Mouse (Mus musculus) heart, postnatal 0 days (tissue): Measurements from ENCODE around the gene Dytn. TPM values are rescaled to one million over a fixed set of nuclear protein-coding genes. Genes with fewer than 3 reads are reported as not detected.

ENCODE experiments used
- ATAC-seq: fragments of 200-750 bp; cut with Nextera tagmentation; 2 replicates; pipeline ENCODE4 v1.8.0; 2017; ENCODE audit warnings: low read depth, moderate number of reproducible peaks, moderate library complexity; ENCODE audit not compliant: insufficient read depth
- DNase-seq: peaks from one replicate; pipeline ENCODE4 v3.0.0-alpha.2; 2016; ENCODE audit warnings: low spot score
- H3K27ac ChIP-seq: fragments of 300-500 bp; sonication (generic); 2 replicates; pipeline ENCODE4 v1.5.1; 2014; ENCODE audit warnings: low read depth, mild to moderate bottlenecking
- H3K27me3 ChIP-seq: fragments of 300-500 bp; sonication (generic); 2 replicates; pipeline ENCODE4 v1.6.1; 2014; ENCODE audit warnings: low read length, mixed read lengths; ENCODE audit not compliant: control insufficient read depth, insufficient read depth
- H3K36me3 ChIP-seq: fragments of 300-500 bp; sonication (generic); replicated peaks from 2 replicates; pipeline ENCODE4 v1.6.1; 2014; ENCODE audit warnings: low read length, mixed read lengths; ENCODE audit not compliant: control insufficient read depth, insufficient read depth
- H3K4me1 ChIP-seq: fragments of 300-500 bp; sonication (generic); 2 replicates; pipeline ENCODE4 v1.6.1; 2014; ENCODE audit warnings: antibody characterized with exemption; ENCODE audit not compliant: control insufficient read depth, insufficient read depth
- H3K4me2 ChIP-seq: fragments of 300-500 bp; sonication (generic); 2 replicates; pipeline ENCODE4 v1.6.1; 2014; ENCODE audit warnings: low read depth, mild to moderate bottlenecking, low read length, moderate library complexity
- H3K4me3 ChIP-seq: fragments of 300-500 bp; sonication (generic); 2 replicates; pipeline ENCODE4 v1.5.1; 2014; ENCODE audit warnings: low read depth, low read length
- H3K9ac ChIP-seq: fragments of 300-500 bp; sonication (generic); replicated peaks from 2 replicates; pipeline ENCODE4 v1.6.1; 2014; ENCODE audit warnings: low read depth, low read length, mixed read lengths
- H3K9me3 ChIP-seq: fragments of 300-500 bp; sonication (generic); replicated peaks from 2 replicates; pipeline ENCODE4 v1.6.1; 2016; ENCODE audit warnings: low read length; ENCODE audit not compliant: control insufficient read depth
- CTCF ChIP-seq: IDR thresholded peaks from 2 replicates; pipeline ENCODE4 v1.5.1; 2016; ENCODE audit warnings: antibody characterized with exemption, control low read depth, low read depth
- EP300 ChIP-seq: IDR thresholded peaks from 2 replicates; pipeline ENCODE4 v1.6.1; 2016; ENCODE audit warnings: antibody characterized with exemption, low read depth
- WGBS: fragments of 180-500 bp; shearing (Covaris S2); extraction: QIAGEN DNeasy Blood & Tissue Kit; methylation state at CpG from one replicate; pipeline ENCODE4 v1.1.7; 2014; 5-methylcytosine and 5-hydroxymethylcytosine counted together
- polyA plus RNA-seq: library from polyadenylated mRNA; unstranded; fragments of >200 nt; fragmentation: Nextera tagmentation; extraction: Ambion mirVana; gene quantifications from 2 replicates; pipeline ENCODE4 v1.2.1, GENCODE M21; 2015
- total RNA-seq: library from RNA; depleted of rRNA; stranded (reverse); fragments of >200 nt; gene quantifications from 2 replicates; pipeline ENCODE4 v1.2.3, GENCODE M21; 2014; ENCODE audit warnings: low replicate concordance

Dytn gene
- total and polyA plus RNA-seq, 2 experiments from 2014 or later = not detected

DNA sequence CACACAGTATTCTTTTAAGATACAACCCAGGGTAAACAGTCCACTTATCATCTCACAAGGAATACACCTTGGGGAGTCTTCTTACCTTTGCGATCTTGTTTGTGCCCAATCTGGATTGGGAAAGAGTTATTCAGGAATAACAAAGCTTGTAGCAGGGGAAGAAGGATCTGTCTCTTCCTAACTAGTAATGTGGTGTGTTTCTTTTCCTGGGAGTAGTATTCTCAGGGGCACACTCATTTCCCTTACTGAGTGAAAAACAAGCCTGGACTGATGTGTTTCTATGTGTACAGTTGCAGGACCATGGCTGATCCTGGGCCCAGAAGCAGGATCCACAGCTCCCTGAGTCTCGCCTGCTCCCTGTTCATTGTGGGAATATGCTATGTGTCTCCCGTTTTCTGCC, 71.1 kb downstream of the Dytn start, which contains the start of gene Gm39653:
Gene Gm39653 (plus strand): TSS at position 301 of the 400 bp plus-strand sequence.
- no peak for DNase-seq
- Histone ChIP-seq H3K27me3 (peaks cover 9% of the 10 kb centered on the region; the same call in 1 of the 2 replicates), H3K27ac (no peak within 1 kb of the TSS), H3K36me3 (no peaks in the 10 kb centered on the region), H3K4me2 (no peak within 1 kb of the TSS), H3K9me3 (no peaks in the 10 kb centered on the region), H3K4me1 (no peaks in the 10 kb centered on the region), H3K9ac (no peak within 1 kb of the TSS), H3K4me3 (no peak within 1 kb of the TSS)
- no peak for ATAC-seq
- WGBS = 71% methylated on average over 3 of the region's 3 CpGs
- TF ChIP-seq CTCF (no peak), EP300 (no peak)

DNA sequence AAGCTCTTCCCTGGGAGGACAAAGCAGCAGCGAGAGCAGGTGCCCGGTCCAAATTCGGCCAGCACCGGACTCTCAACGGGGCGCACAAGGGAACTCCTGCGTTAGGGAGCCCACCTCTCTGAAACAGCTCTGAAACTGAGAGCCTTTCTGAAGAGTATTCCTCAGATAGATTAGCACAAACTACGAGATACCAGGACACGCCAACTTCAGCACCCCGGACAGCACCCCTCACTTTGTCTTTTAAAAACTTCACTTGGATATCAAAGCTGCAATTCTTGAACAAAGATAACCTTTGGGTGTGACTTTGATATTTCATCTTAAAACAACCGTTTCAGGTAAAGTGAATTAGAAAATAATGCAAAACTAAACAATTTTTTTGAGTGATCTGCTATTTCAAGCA, 72.1 kb downstream of the Dytn start:
- TF ChIP-seq EP300 (no peak), CTCF (no peak)
- H3K4me1 ChIP-seq = no peaks in the 10 kb centered on the region
- H3K27me3 ChIP-seq = peaks cover 9% of the 10 kb centered on the region; the same call in 1 of the 2 replicates
- H3K27ac ChIP-seq = no peak overlapping the region
- no peak overlapping the region for H3K4me3 ChIP-seq
- no peak overlapping the region for H3K9ac ChIP-seq
- no peaks in the 10 kb centered on the region for H3K9me3 ChIP-seq
- 1% methylated on average over 11 of the region's 11 CpGs for WGBS
- no peak overlapping the region for H3K4me2 ChIP-seq
- no peaks in the 10 kb centered on the region for H3K36me3 ChIP-seq
- ATAC-seq (no peak), DNase-seq (peak; percentile 15)

DNA sequence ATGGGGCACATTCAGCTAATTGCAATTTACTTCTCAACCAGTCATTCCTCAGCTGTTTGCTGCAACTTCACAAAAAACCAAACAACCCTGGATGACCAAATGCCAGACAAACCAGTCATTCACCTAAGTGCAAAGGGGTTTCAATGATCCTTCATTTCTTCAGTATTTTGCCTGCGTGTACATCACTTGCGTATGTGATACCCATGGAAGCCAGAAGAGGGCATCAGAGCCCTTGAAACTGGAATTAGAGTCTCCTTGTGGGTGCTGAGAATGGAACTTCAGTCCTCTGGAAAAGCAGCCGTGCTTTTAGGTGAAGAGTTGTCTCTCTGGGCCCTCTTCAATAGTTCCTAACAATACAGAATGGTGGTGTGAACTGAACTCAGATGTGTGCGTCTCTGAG, 77.1 kb downstream of the Dytn start:
- peaks cover 9% of the 10 kb centered on the region; the same call in 1 of the 2 replicates for H3K27me3 ChIP-seq
- H3K4me1 ChIP-seq = no peaks in the 10 kb centered on the region
- no peak overlapping the region for H3K27ac ChIP-seq
- H3K9ac ChIP-seq = no peak overlapping the region
- no peaks in the 10 kb centered on the region for H3K36me3 ChIP-seq
- H3K9me3 ChIP-seq = no peaks in the 10 kb centered on the region
- TF ChIP-seq EP300 (no peak), CTCF (no peak)
- DNase-seq (no peak), ATAC-seq (no peak)
- no peak overlapping the region for H3K4me3 ChIP-seq
- WGBS = 88% methylated on average over 4 of the region's 4 CpGs
- no peak overlapping the region for H3K4me2 ChIP-seq

DNA sequence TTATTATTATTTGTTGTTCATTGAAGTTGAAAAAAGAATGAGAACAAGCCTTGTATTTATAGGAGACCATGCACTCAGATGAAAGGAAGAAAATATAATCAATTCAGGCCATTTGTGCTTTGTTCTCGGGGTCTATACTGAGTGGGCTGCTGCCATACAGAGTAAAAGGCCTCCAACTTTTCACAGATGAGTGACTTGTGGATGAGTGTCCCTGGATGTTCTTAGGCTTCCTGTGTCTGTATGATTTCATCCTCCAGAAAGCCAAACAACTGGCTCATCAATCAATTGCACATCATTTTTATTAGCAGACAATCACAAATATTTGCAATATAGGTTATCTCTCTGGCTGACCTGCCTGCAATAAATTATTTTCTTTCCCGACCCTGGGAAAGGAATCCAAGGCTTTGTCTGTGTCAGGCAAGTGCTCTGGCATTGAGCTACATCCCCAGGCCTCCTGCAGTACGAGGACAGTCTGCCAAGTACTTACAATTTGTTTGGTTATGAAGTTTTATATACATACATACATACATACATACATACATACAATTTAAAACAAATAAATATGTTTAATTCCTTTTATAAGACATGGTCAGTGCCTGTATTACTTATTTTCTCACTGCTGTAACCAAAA, 82.7 kb downstream of the Dytn start:
- Histone ChIP-seq H3K9me3 (no peaks in the 10 kb centered on the region), H3K27ac (no peak overlapping the region), H3K4me3 (no peak overlapping the region), H3K9ac (no peak overlapping the region), H3K4me2 (no peak overlapping the region), H3K36me3 (no peaks in the 10 kb centered on the region), H3K27me3 (no peaks in the 10 kb centered on the region), H3K4me1 (no peaks in the 10 kb centered on the region)
- DNase-seq (no peak), ATAC-seq (no peak)
- 35% methylated on average over 3 of the region's 3 CpGs for WGBS
- TF ChIP-seq EP300 (no peak), CTCF (no peak)

DNA sequence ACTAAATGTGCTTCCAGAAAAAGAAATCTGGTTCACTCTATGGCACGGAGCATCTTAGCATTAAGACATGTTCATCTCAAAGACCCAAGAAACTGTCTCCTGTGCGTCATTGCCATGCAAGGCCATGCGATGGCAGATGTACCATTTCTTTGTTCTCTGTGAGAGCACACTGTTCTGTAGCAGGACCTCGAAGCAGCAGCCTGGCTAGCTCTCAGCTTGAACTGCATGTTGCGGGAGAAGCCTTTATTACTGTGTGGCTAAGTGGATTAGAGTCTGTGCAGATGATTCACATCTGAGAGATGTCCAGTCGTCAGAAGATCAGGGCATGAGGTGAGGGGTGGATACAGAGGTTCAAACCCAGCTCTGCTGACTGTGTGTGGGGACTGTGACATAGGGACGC, 99.9 kb downstream of the Dytn start:
- no peaks in the 10 kb centered on the region for H3K36me3 ChIP-seq
- ATAC-seq = no peak
- no peaks in the 10 kb centered on the region for H3K4me1 ChIP-seq
- H3K27ac ChIP-seq = no peak overlapping the region
- no peaks in the 10 kb centered on the region for H3K27me3 ChIP-seq
- no peak for TF ChIP-seq CTCF
- TF ChIP-seq EP300 = no peak
- no peak overlapping the region for H3K4me2 ChIP-seq
- H3K9me3 ChIP-seq = no peaks in the 10 kb centered on the region
- WGBS = 75% methylated on average over 7 of the region's 7 CpGs
- H3K9ac ChIP-seq = no peak overlapping the region
- DNase-seq = no peak
- H3K4me3 ChIP-seq = no peak overlapping the region

DNA sequence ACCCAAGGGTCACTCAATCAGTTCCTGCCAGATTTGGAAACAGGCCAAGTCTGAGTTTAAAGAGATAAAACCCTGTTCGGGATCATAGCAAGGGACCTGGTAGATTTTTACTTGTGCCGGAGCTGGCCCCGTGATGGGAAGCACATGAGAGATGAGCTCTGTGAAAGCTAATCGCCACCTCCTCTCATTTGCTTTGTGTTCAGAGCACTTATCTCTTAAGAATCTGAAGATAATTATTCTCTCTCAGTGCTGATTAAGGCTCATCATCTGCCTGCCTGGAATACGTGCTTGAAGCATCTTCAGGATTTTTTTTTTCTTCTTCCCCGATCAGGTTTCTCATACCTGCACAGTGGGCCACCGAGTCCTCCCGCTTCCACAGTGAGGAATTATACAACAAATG, 107.6 kb downstream of the Dytn start:
- H3K4me3 ChIP-seq = no peak overlapping the region
- H3K36me3 ChIP-seq = no peaks in the 10 kb centered on the region
- no peak overlapping the region for H3K4me2 ChIP-seq
- WGBS = 71% methylated on average over 8 of the region's 8 CpGs
- DNase-seq = no peak
- no peaks in the 10 kb centered on the region for H3K27me3 ChIP-seq
- no peak overlapping the region for H3K27ac ChIP-seq
- no peak overlapping the region for H3K9ac ChIP-seq
- H3K9me3 ChIP-seq = no peaks in the 10 kb centered on the region
- no peaks in the 10 kb centered on the region for H3K4me1 ChIP-seq
- no peak for TF ChIP-seq EP300
- TF ChIP-seq CTCF = no peak
- ATAC-seq = no peak
